ENCODE assay signal across 7 mouse cellular contexts in the genomic region with DNA sequence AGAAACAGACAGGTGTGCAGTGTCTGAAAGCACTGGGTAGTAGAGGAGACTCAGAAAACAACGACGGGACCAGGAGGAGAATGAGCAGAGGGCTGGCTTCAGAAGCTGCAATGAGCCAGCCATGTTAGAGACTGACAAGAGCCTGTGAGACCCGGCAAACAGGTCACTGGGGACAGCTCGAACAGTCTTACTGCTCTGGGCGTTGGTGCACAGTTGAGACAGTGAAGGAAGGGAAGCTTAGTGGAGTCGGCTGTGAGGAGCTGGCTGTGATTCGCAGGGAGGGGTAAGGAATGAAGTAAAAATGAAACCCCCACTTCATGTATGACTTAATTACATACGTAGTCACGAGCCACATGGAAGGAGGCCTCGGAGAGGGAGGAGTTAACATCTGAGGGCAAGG. TPM values are rescaled to one million over a fixed set of nuclear protein-coding genes. Genes with fewer than 3 reads are reported as not detected.
A peak's percentile ranks its signal among the peaks of the same experiment; 100 is the strongest.
DNase-seq lines count a peak whose midpoint lies in the region; ATAC-seq lines count a peak whose summit lies in the region.

No protein-coding gene starts in this region.

- peak; percentile 16; the same call in 1 of the 2 replicates for ATAC-seq in common myeloid progenitor, adult 5-6 weeks (replicated peaks; ENCODE audit: low read depth, poor library complexity, severe bottlenecking)
- ATAC-seq in embryonic facial prominence, embryonic 15.5 days (ENCODE audit: insufficient number of reproducible peaks, low FRiP score, low TSS enrichment, low read depth) = peak; percentile 65; the same call in 1 of the 2 replicates
- no peak for ATAC-seq in hindbrain, embryonic 13.5 days (ENCODE audit: low FRiP score)
- ATAC-seq in megakaryocyte progenitor cell, adult 5-6 weeks (replicated peaks; ENCODE audit: poor library complexity) = peak; percentile 19

- WGBS in embryonic facial prominence, embryonic 15.5 days = 9% methylated on average over 10 of the region's 10 CpGs
- WGBS in hindbrain, embryonic 13.5 days = 15% methylated on average over 10 of the region's 10 CpGs

- peaks cover 14% of the 10 kb centered on the region; the same call in 1 of the 2 replicates for H3K27me3 ChIP-seq in embryonic facial prominence, embryonic 15.5 days
- H3K27me3 ChIP-seq in hindbrain, embryonic 13.5 days = peaks cover 16% of the 10 kb centered on the region

- peak overlapping the region; percentile 16 for H3K4me3 ChIP-seq in embryonic facial prominence, embryonic 15.5 days (replicated peaks)
- peak overlapping the region; percentile 23 for H3K4me3 ChIP-seq in hindbrain, embryonic 13.5 days

- H3K4me2 ChIP-seq in embryonic facial prominence, embryonic 15.5 days (replicated peaks) = peak overlapping the region; percentile 45
- peak overlapping the region; percentile 48 for H3K4me2 ChIP-seq in hindbrain, embryonic 13.5 days

- no peaks in the 10 kb centered on the region for H3K36me3 ChIP-seq in embryonic facial prominence, embryonic 15.5 days
- H3K36me3 ChIP-seq in hindbrain, embryonic 13.5 days = no peaks in the 10 kb centered on the region

- peaks cover 13% of the 10 kb centered on the region for H3K4me1 ChIP-seq in embryonic facial prominence, embryonic 15.5 days
- H3K4me1 ChIP-seq in hindbrain, embryonic 13.5 days (replicated peaks) = peaks cover 39% of the 10 kb centered on the region

- DNase-seq in adipocyte (ENCODE audit: low spot score) = no peak
- DNase-seq in adrenal gland, postnatal 36 days = no peak
- no peak for DNase-seq in layer of hippocampus, postnatal 14 days (ENCODE audit: low spot score in 2 of 2)

- H3K9ac ChIP-seq in embryonic facial prominence, embryonic 15.5 days = no peak overlapping the region
- H3K9ac ChIP-seq in hindbrain, embryonic 13.5 days = peak overlapping the region; percentile 15; the same call in 1 of the 2 replicates

- 0 out of 2 replicates have a peak overlapping the region, but pooled peaks have one; percentile 39 for H3K27ac ChIP-seq in embryonic facial prominence, embryonic 15.5 days (replicated peaks)
- H3K27ac ChIP-seq in hindbrain, embryonic 13.5 days = no peak overlapping the region

- H3K9me3 ChIP-seq in embryonic facial prominence, embryonic 15.5 days (replicated peaks) = no peaks in the 10 kb centered on the region
- H3K9me3 ChIP-seq in hindbrain, embryonic 13.5 days = no peaks in the 10 kb centered on the region

RNA-seq across cellular contexts. Expression of a gene that starts 8.8 kb away (rescaled TPM):
- 17.1 and 28.8 TPM in 2 replicates for total RNA-seq in common myeloid progenitor, adult 5-6 weeks (2017)
- polyA plus RNA-seq in embryonic facial prominence, embryonic 15.5 days (2015; fragmentation: Nextera tagmentation; extraction: Ambion mirVana) = 14.1 and 14.2 TPM in 2 replicates
- polyA plus RNA-seq in hindbrain, embryonic 13.5 days (2015; fragmentation: Nextera tagmentation; extraction: Ambion mirVana) = 6.8 and 8.8 TPM in 2 replicates
- total RNA-seq in megakaryocyte progenitor cell, adult 5-6 weeks (2015) = 27.4 and 29.2 TPM in 2 replicates
- 12.2 and 18.6 TPM in 2 replicates for total RNA-seq in megakaryocyte progenitor cell, adult 5-6 weeks (2017)
- total RNA-seq in adrenal gland, postnatal 36 days (2021) = 10 to 100 TPM; 42.6 to 60.1 TPM
- total RNA-seq in layer of hippocampus, postnatal 14 days (2021) = 1 to 10 TPM; 3.9 to 4.2 TPM

RNA-seq across cellular contexts. Expression of a gene that starts 37.1 kb away (rescaled TPM):
- 2.4 TPM in 2 replicates for total RNA-seq in common myeloid progenitor, adult 5-6 weeks (2017)
- 16.8 and 17.1 TPM in 2 replicates for polyA plus RNA-seq in embryonic facial prominence, embryonic 15.5 days (2015; fragmentation: Nextera tagmentation; extraction: Ambion mirVana)
- 45.1 and 47.0 TPM in 2 replicates for polyA plus RNA-seq in hindbrain, embryonic 13.5 days (2015; fragmentation: Nextera tagmentation; extraction: Ambion mirVana)
- total RNA-seq in megakaryocyte progenitor cell, adult 5-6 weeks (2015) = 1.3 and 3.2 TPM in 2 replicates
- 1.7 and 2.0 TPM in 2 replicates for total RNA-seq in megakaryocyte progenitor cell, adult 5-6 weeks (2017)
- 10 to 100 TPM; 13.3 to 16.9 TPM for total RNA-seq in adrenal gland, postnatal 36 days (2021)
- total RNA-seq in layer of hippocampus, postnatal 14 days (2021) = 10 to 100 TPM; 63.1 to 64.1 TPM

RNA-seq across cellular contexts. Expression of a gene that starts 57.0 kb away (rescaled TPM):
- 0.19 and 0.37 TPM in 2 replicates for total RNA-seq in common myeloid progenitor, adult 5-6 weeks (2017)
- polyA plus RNA-seq in embryonic facial prominence, embryonic 15.5 days (2015; fragmentation: Nextera tagmentation; extraction: Ambion mirVana) = 5.0 and 5.2 TPM in 2 replicates
- polyA plus RNA-seq in hindbrain, embryonic 13.5 days (2015; fragmentation: Nextera tagmentation; extraction: Ambion mirVana) = 0.31 and 0.35 TPM in 2 replicates
- 0.93 and 1.2 TPM in 2 replicates for total RNA-seq in megakaryocyte progenitor cell, adult 5-6 weeks (2015)
- total RNA-seq in megakaryocyte progenitor cell, adult 5-6 weeks (2017) = 0.17 and 0.54 TPM in 2 replicates
- 1 to 10 TPM in 1 of 2 experiments, under 1 TPM in 1; 0.56 to 1.1 TPM for total RNA-seq in adrenal gland, postnatal 36 days (2021)
- under 1 TPM; 0.33 to 0.51 TPM for total RNA-seq in layer of hippocampus, postnatal 14 days (2021)
